Mouse (Mus musculus): ENCODE data around the gene Gm42669. TPM values are rescaled to one million over a fixed set of nuclear protein-coding genes. Genes with fewer than 3 reads are reported as not detected.

Gene Gm42669
- polyA plus RNA-seq, 1 experiment from 2014 or later: 0.49 TPM

DNA sequence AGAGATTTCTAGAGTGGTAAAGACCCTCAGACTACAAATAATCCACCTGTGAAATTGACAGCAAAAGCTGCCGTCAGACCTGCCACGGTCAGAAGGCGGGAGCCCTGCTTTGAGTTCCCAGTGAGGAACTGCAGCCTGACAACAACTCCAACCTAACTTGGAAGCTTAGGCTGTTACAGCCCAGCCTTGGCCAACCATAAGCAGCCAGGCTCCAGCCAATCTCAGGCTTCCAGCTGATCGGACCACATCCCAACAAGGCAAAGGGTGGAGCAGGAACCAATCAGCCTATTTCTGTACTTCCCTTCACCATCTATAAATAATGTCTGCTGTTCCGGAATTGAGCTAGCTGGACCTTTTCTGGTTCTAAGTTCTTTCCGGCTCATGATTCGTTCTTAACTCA lies 14.5 kb downstream of the Gm42669 start:
- no peaks in the 10 kb centered on the region for H3K27me3 ChIP-seq
- WGBS: 74% methylated on average over 7 of the region's 7 CpGs
- H3K9me3 ChIP-seq (replicated peaks): no peaks in the 10 kb centered on the region
- H3K27ac ChIP-seq (replicated peaks): no peak overlapping the region
- H3K9ac ChIP-seq: no peak overlapping the region
- no peaks in the 10 kb centered on the region for H3K36me3 ChIP-seq
- no peaks in the 10 kb centered on the region for H3K4me1 ChIP-seq
- H3K4me2 ChIP-seq (replicated peaks): no peak overlapping the region
- no peak for ATAC-seq (ENCODE audit: insufficient number of reproducible peaks, low FRiP score, low TSS enrichment, low read depth)
- no peak overlapping the region for H3K4me3 ChIP-seq (replicated peaks)

DNA sequence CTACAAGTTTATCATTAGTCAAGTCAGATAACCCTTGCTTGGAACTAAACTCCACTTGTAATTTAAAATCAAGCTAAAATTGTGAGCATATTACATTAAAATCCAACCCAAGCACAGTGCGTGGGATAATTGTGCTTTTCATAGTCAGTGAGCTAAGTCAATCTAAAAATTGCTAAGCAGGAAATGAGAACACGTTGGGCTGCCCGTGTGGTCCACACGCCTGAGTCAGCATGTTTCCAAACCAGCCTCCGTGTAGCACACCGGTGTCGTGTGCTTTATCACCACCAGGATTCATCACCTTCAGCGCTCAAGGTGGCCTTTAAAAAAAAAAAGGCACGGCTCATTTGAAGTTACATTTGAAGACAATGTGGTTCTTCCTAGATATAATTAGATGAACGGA lies 16.9 kb downstream of the Gm42669 start:
- Histone ChIP-seq H3K9ac (no peak overlapping the region), H3K27me3 (no peaks in the 10 kb centered on the region), H3K4me3 (replicated peaks) (no peak overlapping the region), H3K4me1 (no peaks in the 10 kb centered on the region), H3K36me3 (no peaks in the 10 kb centered on the region), H3K27ac (replicated peaks) (no peak overlapping the region), H3K4me2 (replicated peaks) (no peak overlapping the region), H3K9me3 (replicated peaks) (no peaks in the 10 kb centered on the region)
- ATAC-seq (ENCODE audit: insufficient number of reproducible peaks, low FRiP score, low TSS enrichment, low read depth): no peak
- WGBS: 72% methylated on average over 10 of the region's 10 CpGs

DNA sequence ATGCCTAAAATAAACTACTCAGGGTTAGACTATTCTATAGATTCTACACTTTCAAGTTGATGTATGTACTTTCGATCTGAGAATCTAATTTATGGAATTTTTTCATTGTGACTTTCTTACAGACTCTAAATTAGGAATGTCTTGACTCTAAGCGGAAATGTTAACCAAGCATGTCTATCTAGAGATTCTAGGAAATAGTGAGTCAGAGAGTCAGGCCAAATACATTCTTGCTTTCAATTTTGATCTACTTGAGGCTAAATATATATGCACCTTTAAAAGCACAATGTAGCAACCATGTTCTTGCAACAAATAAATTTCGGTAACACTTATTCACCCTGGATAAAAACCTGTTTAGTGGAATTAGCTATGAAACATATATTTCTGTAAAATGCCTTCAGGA lies 21.4 kb downstream of the Gm42669 start:
- no peak overlapping the region for H3K27ac ChIP-seq (replicated peaks)
- no peaks in the 10 kb centered on the region for H3K36me3 ChIP-seq
- H3K4me2 ChIP-seq (replicated peaks): no peak overlapping the region
- H3K4me3 ChIP-seq (replicated peaks): no peak overlapping the region
- 84% methylated on average over 3 of the region's 3 CpGs for WGBS
- H3K9ac ChIP-seq: no peak overlapping the region
- no peaks in the 10 kb centered on the region for H3K27me3 ChIP-seq
- no peaks in the 10 kb centered on the region for H3K9me3 ChIP-seq (replicated peaks)
- ATAC-seq (ENCODE audit: insufficient number of reproducible peaks, low FRiP score, low TSS enrichment, low read depth): no peak
- no peaks in the 10 kb centered on the region for H3K4me1 ChIP-seq

DNA sequence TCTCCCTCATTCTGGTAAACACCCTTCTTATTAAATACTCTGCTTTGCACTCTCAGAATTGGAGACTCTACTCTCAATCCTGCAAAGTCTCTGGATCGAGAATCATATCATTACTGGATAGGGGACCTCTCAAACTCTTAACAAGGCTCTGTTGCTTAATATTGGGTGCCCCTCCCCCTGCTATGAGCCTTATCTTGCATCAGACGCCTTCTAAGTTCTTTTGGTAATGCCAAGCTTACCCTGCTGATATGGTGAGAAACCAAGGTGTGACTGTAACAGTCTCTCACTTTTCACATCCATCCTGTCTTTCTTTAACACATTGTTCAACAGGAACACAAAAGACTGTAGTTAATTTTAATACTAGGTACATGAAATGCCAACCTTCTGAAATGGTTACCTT lies 26.2 kb downstream of the Gm42669 start:
- Histone ChIP-seq H3K27ac (replicated peaks) (no peak overlapping the region), H3K4me1 (no peaks in the 10 kb centered on the region), H3K4me3 (replicated peaks) (no peak overlapping the region), H3K36me3 (no peaks in the 10 kb centered on the region), H3K9ac (no peak overlapping the region), H3K27me3 (no peaks in the 10 kb centered on the region), H3K9me3 (replicated peaks) (no peaks in the 10 kb centered on the region), H3K4me2 (replicated peaks) (no peak overlapping the region)
- WGBS: 65% methylated on average over 2 of the region's 2 CpGs
- no peak for ATAC-seq (ENCODE audit: insufficient number of reproducible peaks, low FRiP score, low TSS enrichment, low read depth)

DNA sequence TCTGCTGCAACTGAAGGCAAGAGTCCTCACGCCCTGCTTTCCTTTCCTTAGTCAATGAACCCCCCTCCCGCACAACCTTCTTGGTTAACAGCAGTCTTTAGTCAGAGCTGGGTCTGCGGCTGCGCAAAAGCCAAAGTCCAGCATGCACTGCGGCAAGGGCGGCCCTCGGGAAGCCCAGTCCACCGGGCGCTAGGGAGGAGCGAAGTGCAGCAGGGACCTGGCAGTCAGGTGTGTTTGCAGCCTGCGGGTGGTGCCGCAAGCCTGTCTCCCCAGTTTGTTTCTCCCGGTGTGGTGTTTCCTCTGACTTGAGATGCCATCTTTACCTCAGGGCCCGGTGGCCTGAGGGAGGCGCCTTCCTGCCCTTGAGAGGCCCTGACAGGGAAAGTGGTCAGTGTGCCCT lies 27.2 kb downstream of the Gm42669 start, which contains the start of gene 1700028K03Rik:
Gene 1700028K03Rik, plus strand, starts transcription at position 129 of the 400 bp plus-strand sequence.
- WGBS: 76% methylated on average over 15 of the region's 15 CpGs

DNA sequence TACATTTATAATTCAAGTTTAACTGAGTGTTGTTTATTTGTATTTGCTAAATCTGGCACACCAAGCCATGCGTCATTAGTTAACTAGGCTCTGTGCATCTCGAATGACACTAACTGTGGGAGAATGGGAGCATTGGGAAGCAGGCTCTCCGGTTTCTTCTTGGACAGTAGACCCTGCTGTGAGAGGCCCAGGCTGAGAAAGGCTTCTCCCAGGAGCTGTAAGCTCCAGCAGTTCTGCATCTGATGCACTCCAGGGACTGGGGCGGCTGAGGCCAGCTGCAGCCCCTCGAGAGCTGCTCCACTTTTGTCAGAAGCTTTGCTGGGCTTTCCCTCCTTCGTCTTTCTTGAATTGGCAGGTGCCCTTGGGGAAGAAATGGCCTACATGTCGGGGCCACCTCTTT lies 34.3 kb downstream of the Gm42669 start:
- 31% methylated on average over 7 of the region's 7 CpGs for WGBS
- no peak for ATAC-seq (ENCODE audit: insufficient number of reproducible peaks, low FRiP score, low TSS enrichment, low read depth)

More for the DNA sequence above, 27.2 kb downstream of the Gm42669 start, which contains the start of gene 1700028K03Rik:
- no peaks in the 10 kb centered on the region for H3K4me1 ChIP-seq
- no peak within 1 kb of the TSS for H3K9ac ChIP-seq
- H3K4me3 ChIP-seq (replicated peaks): no peak within 1 kb of the TSS
- H3K4me2 ChIP-seq (replicated peaks): no peak within 1 kb of the TSS
- no peaks in the 10 kb centered on the region for H3K27me3 ChIP-seq
- H3K27ac ChIP-seq (replicated peaks): no peak within 1 kb of the TSS
- H3K9me3 ChIP-seq (replicated peaks): no peaks in the 10 kb centered on the region
- no peak for ATAC-seq (ENCODE audit: insufficient number of reproducible peaks, low FRiP score, low TSS enrichment, low read depth)
- no peaks in the 10 kb centered on the region for H3K36me3 ChIP-seq

DNA sequence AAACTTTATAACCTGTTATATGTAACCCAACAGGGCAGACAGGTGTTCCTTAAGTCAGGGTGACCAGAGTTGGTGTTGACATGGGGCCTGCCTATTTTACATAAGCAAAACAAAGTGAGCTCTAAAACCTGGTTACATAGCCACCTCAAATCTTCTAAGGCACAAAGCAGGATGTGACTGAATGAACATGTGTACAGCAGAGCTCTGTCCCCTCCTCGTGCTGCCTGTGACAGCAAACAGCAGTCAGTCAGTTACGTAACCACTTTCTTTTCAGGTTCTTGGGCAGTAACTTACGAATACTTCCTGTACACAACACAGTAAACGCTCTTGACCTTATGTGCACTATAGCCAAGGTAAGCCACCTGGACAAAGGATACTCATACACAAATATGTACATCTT lies 38.5 kb downstream of the Gm42669 start:
- Histone ChIP-seq H3K4me1 (no peaks in the 10 kb centered on the region), H3K4me3 (replicated peaks) (no peak overlapping the region), H3K9ac (no peak overlapping the region), H3K36me3 (peaks cover 7% of the 10 kb centered on the region; the same call in 1 of the 2 replicates), H3K4me2 (replicated peaks) (no peak overlapping the region), H3K27ac (replicated peaks) (no peak overlapping the region), H3K27me3 (no peaks in the 10 kb centered on the region), H3K9me3 (replicated peaks) (no peaks in the 10 kb centered on the region)
- no peak for ATAC-seq (ENCODE audit: insufficient number of reproducible peaks, low FRiP score, low TSS enrichment, low read depth)
- 70% methylated on average over 4 of the region's 4 CpGs for WGBS

More for the DNA sequence above, 34.3 kb downstream of the Gm42669 start:
- Histone ChIP-seq H3K27ac (replicated peaks) (no peak overlapping the region), H3K9ac (no peak overlapping the region), H3K9me3 (replicated peaks) (no peaks in the 10 kb centered on the region), H3K4me2 (replicated peaks) (no peak overlapping the region), H3K4me1 (no peaks in the 10 kb centered on the region), H3K36me3 (no peaks in the 10 kb centered on the region), H3K27me3 (no peaks in the 10 kb centered on the region), H3K4me3 (replicated peaks) (no peak overlapping the region)

DNA sequence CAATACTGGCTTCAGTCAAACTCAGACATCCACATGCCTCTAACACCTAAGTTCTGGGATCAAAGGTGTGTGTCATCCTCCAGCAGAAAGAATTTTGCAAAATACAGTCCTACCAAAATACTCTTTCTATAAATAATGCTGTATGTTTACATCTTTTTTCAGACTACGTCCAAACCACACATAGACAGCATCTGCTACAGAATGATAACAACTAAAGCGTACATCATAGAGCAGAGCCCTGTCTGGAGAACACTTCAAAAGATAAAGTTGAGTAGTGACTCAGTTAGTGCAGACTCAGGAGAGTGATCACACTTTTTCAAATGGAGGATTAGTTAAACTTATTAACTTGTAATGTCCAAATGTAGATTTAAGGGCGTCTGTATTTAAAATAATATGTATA lies 40.5 kb downstream of the Gm42669 start:
- no peak for ATAC-seq (ENCODE audit: insufficient number of reproducible peaks, low FRiP score, low TSS enrichment, low read depth)
- no peak overlapping the region for H3K4me2 ChIP-seq (replicated peaks)
- H3K27ac ChIP-seq (replicated peaks): no peak overlapping the region
- no peaks in the 10 kb centered on the region for H3K9me3 ChIP-seq (replicated peaks)
- H3K4me3 ChIP-seq (replicated peaks): no peak overlapping the region
- no peaks in the 10 kb centered on the region for H3K27me3 ChIP-seq
- H3K4me1 ChIP-seq: no peaks in the 10 kb centered on the region
- H3K9ac ChIP-seq: no peak overlapping the region
- 83% methylated on average over 3 of the region's 3 CpGs for WGBS
- H3K36me3 ChIP-seq: peaks cover 14% of the 10 kb centered on the region; the same call in 1 of the 2 replicates

DNA sequence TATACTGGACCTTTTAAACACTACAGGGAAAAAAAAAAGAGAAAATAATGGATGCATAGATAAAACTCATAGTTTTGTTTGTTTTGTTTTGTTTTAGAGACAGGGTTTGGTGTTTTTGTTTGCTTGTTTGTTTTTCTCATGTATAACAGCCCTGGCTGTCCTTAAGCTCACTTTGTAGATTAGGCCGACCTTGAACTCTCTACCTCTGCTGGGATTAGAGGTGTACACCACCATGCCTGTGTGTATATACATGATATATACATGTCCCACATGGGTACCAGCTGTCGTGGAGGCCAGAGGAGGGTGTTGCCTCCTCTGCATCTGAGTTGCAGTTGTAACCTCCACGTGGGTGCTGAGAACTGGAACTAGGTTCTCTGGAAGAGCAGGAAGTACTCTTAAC lies 41.0 kb downstream of the Gm42669 start:
- H3K4me1 ChIP-seq: no peaks in the 10 kb centered on the region
- H3K36me3 ChIP-seq: peaks cover 14% of the 10 kb centered on the region; the same call in 1 of the 2 replicates
- H3K4me2 ChIP-seq (replicated peaks): no peak overlapping the region
- 85% methylated on average over 3 of the region's 3 CpGs for WGBS
- no peaks in the 10 kb centered on the region for H3K9me3 ChIP-seq (replicated peaks)
- H3K9ac ChIP-seq: no peak overlapping the region
- ATAC-seq (ENCODE audit: insufficient number of reproducible peaks, low FRiP score, low TSS enrichment, low read depth): no peak
- no peak overlapping the region for H3K4me3 ChIP-seq (replicated peaks)
- H3K27ac ChIP-seq (replicated peaks): no peak overlapping the region
- H3K27me3 ChIP-seq: no peaks in the 10 kb centered on the region

DNA sequence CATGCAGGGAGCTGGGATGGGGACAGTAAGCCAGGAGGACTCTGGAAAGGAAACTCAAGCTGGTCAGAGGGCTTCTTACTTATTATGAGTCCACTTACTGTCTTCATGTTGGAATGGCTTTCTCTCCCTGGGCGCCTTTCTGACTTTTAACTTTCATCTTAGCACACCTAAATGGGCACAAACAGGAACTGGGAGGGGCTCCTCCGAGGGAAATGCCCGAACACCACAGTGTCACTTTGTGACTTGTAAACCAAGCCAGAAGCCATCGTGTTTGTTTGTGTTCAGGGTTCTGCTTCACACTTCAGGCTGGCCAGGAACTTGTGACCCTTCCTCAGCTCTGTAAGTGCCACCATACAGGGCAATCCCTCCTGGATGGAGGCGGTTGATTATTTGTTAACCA lies 46.9 kb downstream of the Gm42669 start:
- H3K36me3 ChIP-seq: peaks cover 35% of the 10 kb centered on the region
- WGBS: 81% methylated on average over 5 of the region's 5 CpGs
- ATAC-seq (ENCODE audit: insufficient number of reproducible peaks, low FRiP score, low TSS enrichment, low read depth): no peak
- no peak overlapping the region for H3K27ac ChIP-seq (replicated peaks)
- no peaks in the 10 kb centered on the region for H3K27me3 ChIP-seq
- H3K9me3 ChIP-seq (replicated peaks): no peaks in the 10 kb centered on the region
- no peaks in the 10 kb centered on the region for H3K4me1 ChIP-seq
- no peak overlapping the region for H3K9ac ChIP-seq
- H3K4me3 ChIP-seq (replicated peaks): no peak overlapping the region
- no peak overlapping the region for H3K4me2 ChIP-seq (replicated peaks)

DNA sequence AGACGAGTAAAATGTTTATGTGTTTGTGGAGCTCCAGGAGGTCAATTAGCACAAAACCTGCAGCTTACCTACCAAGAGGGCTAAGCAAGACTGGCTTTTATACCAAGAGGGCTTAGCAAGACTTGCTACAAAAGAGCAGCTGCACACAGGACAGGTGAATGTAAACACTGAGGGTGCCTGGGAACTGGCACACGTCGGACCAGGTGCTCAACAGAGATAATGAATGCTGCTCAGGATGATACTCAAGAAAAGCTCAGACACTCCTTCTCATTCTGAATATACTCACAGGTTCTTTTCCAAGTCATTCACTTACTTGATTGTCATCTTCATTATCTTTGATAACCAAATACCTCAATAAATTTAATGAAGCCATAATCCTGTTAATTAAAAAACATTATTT lies 49.5 kb downstream of the Gm42669 start:
- no peak overlapping the region for H3K4me2 ChIP-seq (replicated peaks)
- ATAC-seq (ENCODE audit: insufficient number of reproducible peaks, low FRiP score, low TSS enrichment, low read depth): no peak

DNA sequence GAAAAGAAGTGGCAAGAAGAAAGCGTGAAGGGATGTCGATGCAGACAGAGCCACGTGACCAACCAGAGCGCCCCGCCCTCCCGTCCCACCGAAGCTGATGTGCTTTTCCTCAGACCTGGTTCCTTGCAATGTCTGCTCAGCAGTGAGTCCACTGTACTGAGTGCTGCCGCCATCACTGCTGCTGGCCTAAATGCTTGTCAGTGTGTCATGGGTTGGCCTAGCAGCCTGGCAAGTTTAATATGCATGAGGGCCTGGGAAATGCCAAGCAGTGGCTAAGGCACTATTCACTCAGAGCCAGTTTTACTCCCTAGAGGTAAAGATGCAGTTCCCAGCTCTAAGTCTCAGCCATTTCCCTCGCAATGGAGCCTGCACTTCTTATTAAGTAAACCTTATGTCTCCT lies 61.7 kb downstream of the Gm42669 start:
- ATAC-seq (ENCODE audit: insufficient number of reproducible peaks, low FRiP score, low TSS enrichment, low read depth): no peak
- 93% methylated on average over 9 of the region's 9 CpGs for WGBS
- peaks cover 45% of the 10 kb centered on the region for H3K36me3 ChIP-seq
- H3K9me3 ChIP-seq (replicated peaks): no peaks in the 10 kb centered on the region
- no peak overlapping the region for H3K9ac ChIP-seq
- no peaks in the 10 kb centered on the region for H3K4me1 ChIP-seq
- H3K27ac ChIP-seq (replicated peaks): no peak overlapping the region
- H3K27me3 ChIP-seq: no peaks in the 10 kb centered on the region
- no peak overlapping the region for H3K4me2 ChIP-seq (replicated peaks)
- no peak overlapping the region for H3K4me3 ChIP-seq (replicated peaks)

More for the DNA sequence above, 49.5 kb downstream of the Gm42669 start:
- no peak overlapping the region for H3K27ac ChIP-seq (replicated peaks)
- H3K36me3 ChIP-seq: peaks cover 42% of the 10 kb centered on the region
- 81% methylated on average over 3 of the region's 3 CpGs for WGBS
- no peaks in the 10 kb centered on the region for H3K27me3 ChIP-seq
- no peaks in the 10 kb centered on the region for H3K4me1 ChIP-seq
- no peak overlapping the region for H3K4me3 ChIP-seq (replicated peaks)
- no peak overlapping the region for H3K9ac ChIP-seq
- no peaks in the 10 kb centered on the region for H3K9me3 ChIP-seq (replicated peaks)

Measured in embryonic facial prominence, embryonic 15.5 days (tissue).